Mouse (Mus musculus): ENCODE results near the gene Ppp6r1. TPM values are rescaled to one million over a fixed set of nuclear protein-coding genes. Genes with fewer than 3 reads are reported as not detected.
A peak's percentile ranks its signal among the peaks of the same experiment; 100 is the strongest.

The Ppp6r1 gene
- polyA plus RNA-seq, 1 experiment: 103 TPM

GRCm38 (mm10) chr7:4670655-4671255 lies 11.9 kb upstream of the Ppp6r1 start:
- no peak for DNase-seq
- 90% methylated on average over 8 of the region's 8 CpGs for WGBS
- no peaks in the 10 kb centered on the region; the same call in none of the 2 replicates for H3K36me3 ChIP-seq (ENCODE audit: control insufficient read depth, insufficient read depth, low read length)

GRCm38 (mm10) chr7:4669156-4669555 lies 10.3 kb upstream of the Ppp6r1 start:
- no peaks in the 10 kb centered on the region for H3K27me3 ChIP-seq (replicated peaks; ENCODE audit: control insufficient read depth, insufficient read depth, low read length)
- TF ChIP-seq POLR2A (IDR thresholded peaks at IDR 0.05; ENCODE audit: low read depth, low read length) (no peak), CTCF (conservative IDR thresholded peaks at IDR 0.05; ENCODE audit: insufficient read depth, insufficient read length, low read depth, low read length) (no peak)
- H3K4me1 ChIP-seq (ENCODE audit: control insufficient read depth, insufficient read depth, low read length): peaks cover 3% of the 10 kb centered on the region; the same call in 1 of the 2 replicates
- H3K27ac ChIP-seq (ENCODE audit: insufficient read depth, low read depth, low read length): no peak overlapping the region
- WGBS: 93% methylated on average over 9 of the region's 9 CpGs
- H3K4me3 ChIP-seq (ENCODE audit: insufficient read depth, low read depth, low read length): no peak overlapping the region
- no peaks in the 10 kb centered on the region; the same call in none of the 2 replicates for H3K36me3 ChIP-seq (ENCODE audit: control insufficient read depth, insufficient read depth, low read length)
- no peak for DNase-seq

More at GRCm38 (mm10) chr7:4670655-4671255, 11.9 kb upstream of the Ppp6r1 start:
- Histone ChIP-seq H3K27me3 (replicated peaks; ENCODE audit: control insufficient read depth, insufficient read depth, low read length) (no peaks in the 10 kb centered on the region), H3K4me1 (ENCODE audit: control insufficient read depth, insufficient read depth, low read length) (peaks cover 3% of the 10 kb centered on the region; the same call in 1 of the 2 replicates), H3K4me3 (ENCODE audit: insufficient read depth, low read depth, low read length) (no peak overlapping the region), H3K27ac (ENCODE audit: insufficient read depth, low read depth, low read length) (peak overlapping the region; percentile 26; the same call in 1 of the 2 replicates)
- TF ChIP-seq POLR2A (IDR thresholded peaks at IDR 0.05; ENCODE audit: low read depth, low read length): no peak

DNA sequence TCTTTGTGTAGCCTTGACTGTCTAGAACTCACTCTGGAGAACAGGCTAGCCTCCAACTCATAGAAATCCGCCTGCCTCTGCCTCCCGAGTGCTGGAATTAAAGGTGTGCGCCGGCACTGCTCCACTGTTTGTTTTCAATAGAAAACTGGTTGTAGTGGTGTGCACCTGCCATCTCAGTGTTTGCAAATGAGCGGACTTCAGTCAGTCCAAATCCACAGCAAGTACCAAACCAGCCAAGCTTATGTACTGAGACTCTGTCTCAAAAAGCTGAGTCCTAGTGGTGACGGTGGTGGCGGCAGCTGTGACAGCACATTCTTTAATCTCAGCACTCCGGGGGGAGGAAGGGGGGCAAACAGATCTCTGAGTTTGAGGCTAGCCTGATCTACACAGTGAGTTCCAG lies 9.7 kb upstream of the Ppp6r1 start:
- H3K27me3 ChIP-seq (replicated peaks; ENCODE audit: control insufficient read depth, insufficient read depth, low read length): no peaks in the 10 kb centered on the region
- no peak for DNase-seq
- WGBS: 97% methylated on average over 8 of the region's 8 CpGs
- H3K4me1 ChIP-seq (ENCODE audit: control insufficient read depth, insufficient read depth, low read length): peaks cover 3% of the 10 kb centered on the region; the same call in 1 of the 2 replicates
- H3K27ac ChIP-seq (ENCODE audit: insufficient read depth, low read depth, low read length): no peak overlapping the region
- H3K4me3 ChIP-seq (ENCODE audit: insufficient read depth, low read depth, low read length): no peak overlapping the region
- no peak for TF ChIP-seq CTCF (conservative IDR thresholded peaks at IDR 0.05; ENCODE audit: insufficient read depth, insufficient read length, low read depth, low read length)
- TF ChIP-seq POLR2A (IDR thresholded peaks at IDR 0.05; ENCODE audit: low read depth, low read length): no peak
- no peaks in the 10 kb centered on the region; the same call in none of the 2 replicates for H3K36me3 ChIP-seq (ENCODE audit: control insufficient read depth, insufficient read depth, low read length)

GRCm38 (mm10) chr7:4666871-4667270 lies 8.1 kb upstream of the Ppp6r1 start:
- H3K27me3 ChIP-seq (replicated peaks; ENCODE audit: control insufficient read depth, insufficient read depth, low read length): no peaks in the 10 kb centered on the region
- TF ChIP-seq CTCF (conservative IDR thresholded peaks at IDR 0.05; ENCODE audit: insufficient read depth, insufficient read length, low read depth, low read length) (no peak), POLR2A (IDR thresholded peaks at IDR 0.05; ENCODE audit: low read depth, low read length) (no peak)
- H3K4me3 ChIP-seq (ENCODE audit: insufficient read depth, low read depth, low read length): no peak overlapping the region
- no peak for DNase-seq
- H3K27ac ChIP-seq (ENCODE audit: insufficient read depth, low read depth, low read length): no peak overlapping the region
- no peaks in the 10 kb centered on the region for H3K4me1 ChIP-seq (ENCODE audit: control insufficient read depth, insufficient read depth, low read length)
- WGBS: 92% methylated on average over 5 of the region's 5 CpGs
- no peaks in the 10 kb centered on the region; the same call in none of the 2 replicates for H3K36me3 ChIP-seq (ENCODE audit: control insufficient read depth, insufficient read depth, low read length)

- DNase-seq: no peak
- 86% methylated on average over 2 of the region's 2 CpGs for WGBS
- TF ChIP-seq POLR2A (IDR thresholded peaks at IDR 0.05; ENCODE audit: low read depth, low read length) (no peak), CTCF (conservative IDR thresholded peaks at IDR 0.05; ENCODE audit: insufficient read depth, insufficient read length, low read depth, low read length) (no peak)
- Histone ChIP-seq H3K27ac (ENCODE audit: insufficient read depth, low read depth, low read length) (no peak overlapping the region), H3K36me3 (ENCODE audit: control insufficient read depth, insufficient read depth, low read length) (no peaks in the 10 kb centered on the region; the same call in 1 of the 2 replicates), H3K4me3 (ENCODE audit: insufficient read depth, low read depth, low read length) (no peak overlapping the region), H3K27me3 (replicated peaks; ENCODE audit: control insufficient read depth, insufficient read depth, low read length) (no peaks in the 10 kb centered on the region), H3K4me1 (ENCODE audit: control insufficient read depth, insufficient read depth, low read length) (peaks cover 4% of the 10 kb centered on the region; the same call in 1 of the 2 replicates)
Measured at GRCm38 (mm10) chr7:4663742-4664141, 4.9 kb upstream of the Ppp6r1 start.

DNA sequence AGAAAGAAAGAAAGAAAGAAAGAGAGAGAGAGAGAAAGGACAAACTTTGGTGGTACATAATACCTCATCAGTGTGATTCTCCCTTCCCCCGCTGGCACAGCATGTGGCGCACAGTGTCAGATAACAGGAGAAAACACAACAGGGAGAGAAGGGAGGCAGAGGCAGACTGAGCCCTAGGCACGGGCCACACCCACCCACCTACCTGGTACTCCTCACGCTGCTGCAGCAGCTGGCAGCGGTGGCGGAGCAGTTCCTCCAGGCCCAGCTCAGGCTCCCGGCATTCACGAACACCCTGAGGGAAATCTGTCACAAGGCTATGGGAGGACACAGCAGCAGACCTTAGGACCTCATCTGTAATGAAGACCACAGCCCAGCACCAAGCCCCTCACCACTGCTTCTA lies 4.4 kb upstream of the Ppp6r1 start:
- no peak overlapping the region for H3K4me3 ChIP-seq (ENCODE audit: insufficient read depth, low read depth, low read length)
- WGBS: 80% methylated on average over 8 of the region's 8 CpGs
- no peak for TF ChIP-seq CTCF (conservative IDR thresholded peaks at IDR 0.05; ENCODE audit: insufficient read depth, insufficient read length, low read depth, low read length)
- TF ChIP-seq POLR2A (IDR thresholded peaks at IDR 0.05; ENCODE audit: low read depth, low read length): no peak
- no peaks in the 10 kb centered on the region for H3K27me3 ChIP-seq (replicated peaks; ENCODE audit: control insufficient read depth, insufficient read depth, low read length)
- H3K36me3 ChIP-seq (ENCODE audit: control insufficient read depth, insufficient read depth, low read length): no peaks in the 10 kb centered on the region; the same call in 1 of the 2 replicates
- peaks cover 4% of the 10 kb centered on the region; the same call in 1 of the 2 replicates for H3K4me1 ChIP-seq (ENCODE audit: control insufficient read depth, insufficient read depth, low read length)
- H3K27ac ChIP-seq (ENCODE audit: insufficient read depth, low read depth, low read length): no peak overlapping the region
- no peak for DNase-seq

- H3K4me1 ChIP-seq (ENCODE audit: control insufficient read depth, insufficient read depth, low read length): peaks cover 19% of the 10 kb centered on the region; the same call in 1 of the 2 replicates
- no peak overlapping the region for H3K27ac ChIP-seq (ENCODE audit: insufficient read depth, low read depth, low read length)
- no peak overlapping the region for H3K4me3 ChIP-seq (ENCODE audit: insufficient read depth, low read depth, low read length)
- H3K27me3 ChIP-seq (replicated peaks; ENCODE audit: control insufficient read depth, insufficient read depth, low read length): no peaks in the 10 kb centered on the region
- no peak for TF ChIP-seq POLR2A (IDR thresholded peaks at IDR 0.05; ENCODE audit: low read depth, low read length)
- TF ChIP-seq CTCF (conservative IDR thresholded peaks at IDR 0.05; ENCODE audit: insufficient read depth, insufficient read length, low read depth, low read length): no peak
- DNase-seq: peak; percentile 71
- H3K36me3 ChIP-seq (ENCODE audit: control insufficient read depth, insufficient read depth, low read length): no peaks in the 10 kb centered on the region
- WGBS: 40% methylated on average over 3 of the region's 3 CpGs
Measured at GRCm38 (mm10) chr7:4659911-4660443, 1.2 kb upstream of the Ppp6r1 start.

All from kidney, adult 2 months (tissue).